Mouse (Mus musculus) liver, adult 2 months (tissue): ENCODE results near the gene Pcdh15. TPM values are rescaled to one million over a fixed set of nuclear protein-coding genes. Genes with fewer than 3 reads are reported as not detected.

Experiments used
- DNase-seq: peaks from one replicate; pipeline ENCODE4 v3.0.0-alpha.2; 2011; ENCODE audit warnings: low read depth, low spot score; ENCODE audit errors: extremely low read depth
- H3K27ac ChIP-seq: fragments of 200-500 bp; replicated peaks from 2 replicates; pipeline ENCODE4 v1.5.1; 2012; ENCODE audit warnings: low read depth, mild to moderate bottlenecking, control low read depth, inconsistent platforms, low read length; ENCODE audit not compliant: insufficient read depth
- H3K27me3 ChIP-seq: fragments of 200-500 bp; 2 replicates; pipeline ENCODE4 v1.6.1; 2012; ENCODE audit warnings: mild to moderate bottlenecking, moderate library complexity, low read length, inconsistent platforms; ENCODE audit not compliant: control insufficient read depth, insufficient read depth
- H3K36me3 ChIP-seq: fragments of 200-500 bp; 2 replicates; pipeline ENCODE4 v1.6.1; 2012; ENCODE audit warnings: low read length, inconsistent platforms; ENCODE audit not compliant: control insufficient read depth, insufficient read depth
- H3K4me1 ChIP-seq: fragments of 200-500 bp; 2 replicates; pipeline ENCODE4 v1.6.1; 2011; ENCODE audit warnings: low read length; ENCODE audit not compliant: control insufficient read depth, insufficient read depth
- H3K4me3 ChIP-seq: fragments of 200-500 bp; 2 replicates; pipeline ENCODE4 v1.5.1; 2011; ENCODE audit warnings: low read depth, mild to moderate bottlenecking, control low read depth, low read length, moderate library complexity; ENCODE audit not compliant: insufficient read depth
- H3K79me2 ChIP-seq: fragments of 200-500 bp; 2 replicates; pipeline ENCODE4 v1.6.1; 2012; ENCODE audit warnings: inconsistent platforms, mild to moderate bottlenecking, low read length, moderate library complexity; ENCODE audit not compliant: control insufficient read depth, insufficient read depth
- H3K9ac ChIP-seq: fragments of 200-500 bp; 2 replicates; pipeline ENCODE4 v1.6.1; 2012; ENCODE audit warnings: low read depth, mild to moderate bottlenecking, control low read depth, inconsistent platforms, low read length
- CTCF ChIP-seq: fragments of 200-500 bp; IDR thresholded peaks from 2 replicates; pipeline ENCODE4 v1.5.1; 2011; ENCODE audit warnings: low read depth, low read length, control low read depth
- POLR2A ChIP-seq: fragments of 200-500 bp; IDR thresholded peaks from 2 replicates; pipeline ENCODE4 v1.6.1; 2011; ENCODE audit warnings: low read length, control low read depth; ENCODE audit not compliant: insufficient read depth; ENCODE audit errors: extremely low read depth
- WGBS: fragments of 180-500 bp; shearing (Covaris S2); methylation state at CpG from one replicate; pipeline ENCODE4 v1.1.7; 2018; 5-methylcytosine and 5-hydroxymethylcytosine counted together
- polyA plus RNA-seq: library from polyadenylated mRNA; depleted of rRNA; stranded (reverse); fragments of >200 nt; gene quantifications from 2 replicates; pipeline ENCODE4 v1.2.3, GENCODE M21; 2012
- total RNA-seq: library from RNA; depleted of rRNA; stranded (reverse); fragments of >200 nt; gene quantifications from 2 replicates; pipeline ENCODE4 v1.2.3, GENCODE M21; 2014

The Pcdh15 gene
- total and polyA plus RNA-seq, 2 experiments: 0.04 to 0.09 TPM

- Histone ChIP-seq H3K27ac (no peak overlapping the region), H3K4me1 (no peaks in the 10 kb centered on the region), H3K27me3 (no peaks in the 10 kb centered on the region), H3K79me2 (no peaks in the 10 kb centered on the region), H3K4me3 (no peak overlapping the region), H3K9ac (no peak overlapping the region), H3K36me3 (no peaks in the 10 kb centered on the region)
- 0 out of 2 replicates have a peak, but pooled peaks have one; percentile 17 for TF ChIP-seq CTCF
- TF ChIP-seq POLR2A: no peak
- 10% methylated on average over 2 of the region's 2 CpGs for WGBS
- DNase-seq: peak; percentile 12
Measured at GRCm38 (mm10) chr10:74463972-74464371, 1364.8 kb downstream of the Pcdh15 start.

GRCm38 (mm10) chr10:74480779-74481178 is 1381.6 kb downstream of the Pcdh15 start:
- H3K9ac ChIP-seq: no peak overlapping the region
- DNase-seq: no peak
- no peak overlapping the region for H3K4me3 ChIP-seq
- H3K79me2 ChIP-seq: no peaks in the 10 kb centered on the region
- H3K27ac ChIP-seq: no peak overlapping the region
- H3K4me1 ChIP-seq: no peaks in the 10 kb centered on the region
- H3K27me3 ChIP-seq: no peaks in the 10 kb centered on the region
- WGBS: 85% methylated on average over 3 of the region's 3 CpGs
- TF ChIP-seq POLR2A: no peak
- TF ChIP-seq CTCF: no peak
- H3K36me3 ChIP-seq: no peaks in the 10 kb centered on the region

GRCm38 (mm10) chr10:74512315-74512714 is 1413.2 kb downstream of the Pcdh15 start:
- no peak overlapping the region for H3K27ac ChIP-seq
- no peak for DNase-seq
- TF ChIP-seq POLR2A: no peak
- TF ChIP-seq CTCF: no peak
- no peak overlapping the region for H3K9ac ChIP-seq
- H3K36me3 ChIP-seq: no peaks in the 10 kb centered on the region
- H3K79me2 ChIP-seq: no peaks in the 10 kb centered on the region
- 72% methylated on average over 3 of the region's 3 CpGs for WGBS
- H3K4me1 ChIP-seq: no peaks in the 10 kb centered on the region
- no peaks in the 10 kb centered on the region for H3K27me3 ChIP-seq
- no peak overlapping the region for H3K4me3 ChIP-seq

- Histone ChIP-seq H3K4me3 (no peak overlapping the region), H3K4me1 (no peaks in the 10 kb centered on the region), H3K79me2 (no peaks in the 10 kb centered on the region), H3K27me3 (no peaks in the 10 kb centered on the region), H3K27ac (no peak overlapping the region), H3K9ac (no peak overlapping the region), H3K36me3 (no peaks in the 10 kb centered on the region)
- no peak for DNase-seq
- no peak for TF ChIP-seq POLR2A
- no peak for TF ChIP-seq CTCF
Measured at GRCm38 (mm10) chr10:74513743-74514142, 1414.6 kb downstream of the Pcdh15 start.

GRCm38 (mm10) chr10:74538371-74538770 is 1439.2 kb downstream of the Pcdh15 start:
- no peak overlapping the region for H3K27ac ChIP-seq
- H3K36me3 ChIP-seq: no peaks in the 10 kb centered on the region
- no peaks in the 10 kb centered on the region for H3K79me2 ChIP-seq
- WGBS: 76% methylated on average over 2 of the region's 2 CpGs
- no peaks in the 10 kb centered on the region for H3K4me1 ChIP-seq
- no peaks in the 10 kb centered on the region for H3K27me3 ChIP-seq
- no peak overlapping the region for H3K9ac ChIP-seq
- TF ChIP-seq CTCF: no peak
- TF ChIP-seq POLR2A: no peak
- DNase-seq: no peak
- H3K4me3 ChIP-seq: no peak overlapping the region

GRCm38 (mm10) chr10:74555326-74555725 is 1456.2 kb downstream of the Pcdh15 start:
- no peak for DNase-seq
- Histone ChIP-seq H3K79me2 (no peaks in the 10 kb centered on the region), H3K4me3 (no peak overlapping the region), H3K36me3 (no peaks in the 10 kb centered on the region), H3K4me1 (no peaks in the 10 kb centered on the region), H3K27ac (no peak overlapping the region), H3K9ac (no peak overlapping the region), H3K27me3 (no peaks in the 10 kb centered on the region; the same call in 1 of the 2 replicates)
- no peak for TF ChIP-seq CTCF
- TF ChIP-seq POLR2A: no peak
- WGBS: 85% methylated on average over 2 of the region's 2 CpGs
